Mouse (Mus musculus): ENCODE measurements at regions not wholly inside any gene's neighbourhood (a gene's known extent, or its start where the extent isn't known, plus 50 kb on each side); places are given as distances from the start of the nearest gene placed in this dataset.
A peak's percentile ranks its signal among the peaks of the same experiment; 100 is the strongest.

DNA sequence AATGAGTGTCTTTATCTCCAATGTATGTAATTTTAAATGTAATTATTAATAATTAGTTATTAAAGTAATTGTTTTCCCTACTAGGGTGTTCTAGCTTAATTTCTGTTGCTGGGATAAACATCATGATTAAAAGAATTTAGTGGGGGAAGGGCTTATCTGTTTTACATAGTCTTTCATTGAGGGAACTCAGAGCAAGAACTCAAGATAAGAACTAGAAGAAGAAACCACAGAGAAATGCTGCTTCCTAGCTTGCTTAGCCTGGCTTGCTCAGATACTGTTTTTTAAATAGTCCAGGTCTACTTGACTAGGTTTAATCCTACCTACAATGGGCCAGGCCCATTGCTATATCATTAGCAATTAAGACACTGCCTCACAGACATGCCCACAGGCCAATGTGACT is 400.3 kb downstream of the Sqor start:
- no peak for ATAC-seq (ENCODE audit: insufficient number of reproducible peaks, low FRiP score)
- Histone ChIP-seq H3K36me3 (no peaks in the 10 kb centered on the region), H3K4me2 (no peak overlapping the region), H3K9ac (no peak overlapping the region), H3K27ac (ENCODE audit: poor library complexity, severe bottlenecking) (no peak overlapping the region), H3K4me1 (replicated peaks) (0 out of 2 replicates have a peak, but pooled peaks cover 3% of the 10 kb centered on the region), H3K27me3 (replicated peaks) (no peaks in the 10 kb centered on the region), H3K9me3 (replicated peaks) (no peaks in the 10 kb centered on the region), H3K4me3 (no peak overlapping the region)

DNA sequence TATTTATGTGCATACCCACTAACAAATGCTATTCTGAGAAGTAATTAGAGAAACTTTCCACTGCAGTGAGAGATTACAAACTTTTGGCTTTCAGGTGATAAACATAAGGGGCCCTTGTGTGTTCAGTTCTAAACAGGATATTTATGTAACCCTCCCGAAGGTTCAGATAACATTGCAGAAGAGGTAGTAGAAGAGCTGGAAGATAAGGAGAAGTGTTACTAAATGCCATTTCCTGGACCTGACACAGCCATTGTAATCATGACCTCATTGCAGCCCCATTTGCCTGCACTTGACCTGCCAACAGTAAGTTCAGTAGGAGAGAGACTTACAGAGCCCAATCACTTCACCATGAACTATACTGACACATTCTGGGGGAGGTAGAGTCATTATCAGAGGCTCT is 405.6 kb downstream of the Sqor start:
- ATAC-seq (ENCODE audit: insufficient number of reproducible peaks, low FRiP score): peak; percentile 75
- no peak overlapping the region for H3K4me2 ChIP-seq
- 13% methylated on average over 1 of the region's 1 CpGs for WGBS
- no peaks in the 10 kb centered on the region for H3K9me3 ChIP-seq (replicated peaks)
- no peaks in the 10 kb centered on the region for H3K27me3 ChIP-seq (replicated peaks)
- no peak overlapping the region for H3K4me3 ChIP-seq
- H3K36me3 ChIP-seq: no peaks in the 10 kb centered on the region
- H3K4me1 ChIP-seq (replicated peaks): peaks cover 6% of the 10 kb centered on the region; the same call in 1 of the 2 replicates
- no peak overlapping the region for H3K9ac ChIP-seq
- H3K27ac ChIP-seq (ENCODE audit: poor library complexity, severe bottlenecking): peak overlapping the region; percentile 76

DNA sequence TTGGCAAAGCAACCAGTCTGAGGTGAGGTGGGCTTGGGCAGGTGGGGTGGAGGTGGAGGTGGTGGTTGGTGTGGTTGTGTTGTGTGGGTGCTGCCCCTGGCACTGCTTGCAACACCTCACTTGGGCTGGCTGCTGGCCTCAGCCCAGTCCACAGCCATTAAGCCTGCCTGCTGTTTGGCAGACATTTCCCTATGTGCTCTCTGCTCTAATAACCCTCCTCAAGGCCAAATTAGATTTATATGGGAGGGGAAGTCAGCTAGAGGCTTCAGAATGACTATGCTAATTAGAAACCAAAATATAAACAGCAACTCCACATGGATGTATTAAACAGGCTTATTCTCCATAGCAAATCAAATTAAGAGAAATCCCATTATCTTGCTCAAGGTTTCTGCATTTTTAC is 417.2 kb downstream of the Sqor start:
- Histone ChIP-seq H3K27ac (ENCODE audit: poor library complexity, severe bottlenecking) (no peak overlapping the region), H3K9me3 (replicated peaks) (no peaks in the 10 kb centered on the region), H3K27me3 (replicated peaks) (no peaks in the 10 kb centered on the region), H3K36me3 (no peaks in the 10 kb centered on the region), H3K4me2 (no peak overlapping the region), H3K4me3 (no peak overlapping the region), H3K4me1 (replicated peaks) (0 out of 2 replicates have a peak, but pooled peaks cover 3% of the 10 kb centered on the region), H3K9ac (no peak overlapping the region)
- no peak for ATAC-seq (ENCODE audit: insufficient number of reproducible peaks, low FRiP score)

DNA sequence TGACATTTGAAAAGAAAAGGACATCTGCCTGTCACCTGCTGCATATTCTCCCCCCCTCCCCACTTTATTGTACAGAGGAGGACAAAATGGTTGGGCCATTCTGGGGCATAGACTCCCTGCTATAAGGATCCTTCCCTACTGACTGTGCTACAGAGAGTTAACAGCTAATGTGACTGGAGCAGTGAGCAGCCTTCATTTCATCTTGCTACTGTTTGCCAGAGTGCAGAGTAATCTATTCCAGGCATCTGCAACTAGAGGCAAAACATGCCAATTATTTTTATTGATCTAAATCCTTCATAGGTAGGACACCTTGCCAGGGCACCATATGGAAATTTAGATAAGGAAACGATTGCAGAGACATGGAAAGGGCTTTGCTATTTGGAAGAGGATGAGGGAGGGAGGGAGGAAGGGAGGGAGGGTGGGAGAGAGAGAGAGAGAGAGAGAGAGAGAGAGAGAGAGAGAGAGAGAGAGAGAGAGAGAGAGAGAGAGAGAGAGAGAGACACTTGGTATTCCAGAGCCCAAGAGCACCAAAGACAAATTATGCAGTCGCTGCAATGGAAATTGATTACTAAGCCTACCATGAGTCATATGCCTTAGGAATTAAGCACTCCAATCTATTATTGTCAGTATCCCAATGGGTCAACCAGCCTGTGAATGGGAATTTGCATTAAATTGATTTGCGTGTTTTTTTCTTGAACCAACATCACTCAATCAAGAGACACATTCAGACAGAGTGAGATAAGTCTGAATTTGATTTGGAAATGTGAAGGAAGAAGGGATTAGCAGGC is 426.0 kb downstream of the Sqor start:
- H3K4me3 ChIP-seq: no peak overlapping the region
- H3K36me3 ChIP-seq: no peaks in the 10 kb centered on the region
- WGBS: 70% methylated on average over 3 of the region's 3 CpGs
- H3K27ac ChIP-seq (ENCODE audit: poor library complexity, severe bottlenecking): no peak overlapping the region
- no peaks in the 10 kb centered on the region for H3K27me3 ChIP-seq (replicated peaks)
- H3K9ac ChIP-seq: no peak overlapping the region
- no peak overlapping the region for H3K4me2 ChIP-seq
- no peaks in the 10 kb centered on the region for H3K4me1 ChIP-seq (replicated peaks)
- no peaks in the 10 kb centered on the region for H3K9me3 ChIP-seq (replicated peaks)
- no peak for ATAC-seq (ENCODE audit: insufficient number of reproducible peaks, low FRiP score)

DNA sequence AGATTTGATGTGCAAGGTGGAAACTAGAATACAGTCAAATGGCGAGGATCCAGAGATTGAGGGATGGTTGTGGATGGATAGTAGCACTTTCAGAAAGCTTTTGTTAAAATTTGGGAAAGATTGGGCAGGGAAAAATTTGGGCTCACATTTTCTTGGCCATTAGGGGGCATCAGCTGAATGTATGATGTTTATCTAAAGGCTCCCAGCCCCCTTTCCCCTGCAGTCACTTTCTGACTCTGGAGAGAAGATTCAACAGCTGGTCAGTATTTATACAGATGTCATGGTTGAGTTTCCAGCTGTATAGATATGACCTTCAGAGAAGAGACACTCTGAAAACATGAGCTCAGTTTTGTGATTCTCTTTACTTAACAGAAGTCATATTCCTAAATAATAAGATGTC is 429.5 kb downstream of the Sqor start:
- WGBS: 49% methylated on average over 1 of the region's 1 CpGs
- Histone ChIP-seq H3K4me3 (no peak overlapping the region), H3K36me3 (no peaks in the 10 kb centered on the region), H3K9ac (no peak overlapping the region), H3K9me3 (replicated peaks) (no peaks in the 10 kb centered on the region), H3K27ac (ENCODE audit: poor library complexity, severe bottlenecking) (no peak overlapping the region), H3K27me3 (replicated peaks) (no peaks in the 10 kb centered on the region), H3K4me2 (no peak overlapping the region), H3K4me1 (replicated peaks) (no peaks in the 10 kb centered on the region)
- ATAC-seq (ENCODE audit: insufficient number of reproducible peaks, low FRiP score): no peak
